Comparison of ENCODE assay signal across 7 mouse cellular contexts in genomic region chr9:72985250-72986220, GRCm38 (mm10). TPM values are rescaled to one million over a fixed set of nuclear protein-coding genes. Genes with fewer than 3 reads are reported as not detected.
DNase-seq lines count a peak whose midpoint lies in the region; ATAC-seq lines count a peak whose summit lies in the region.

Ccpg1os (minus strand) TSS chr9:72985382.
Ccpg1 (plus strand) TSS chr9:72985429.

- peak within 1 kb of the TSS; percentile 75 for H3K9ac ChIP-seq in embryonic facial prominence, embryonic 12.5 days
- H3K9ac ChIP-seq in limb, embryonic 11.5 days (ENCODE audit: low read length) = peak within 1 kb of the TSS; percentile 64
- peak within 1 kb of the TSS; percentile 84 for H3K9ac ChIP-seq in midbrain, embryonic 14.5 days (replicated peaks; ENCODE audit: low read length)

- H3K4me2 ChIP-seq in embryonic facial prominence, embryonic 12.5 days (replicated peaks) = peak within 1 kb of the TSS; percentile 86
- peak within 1 kb of the TSS; percentile 92 for H3K4me2 ChIP-seq in limb, embryonic 11.5 days (ENCODE audit: low read depth, severe bottlenecking)
- H3K4me2 ChIP-seq in midbrain, embryonic 14.5 days (ENCODE audit: low read length) = peak within 1 kb of the TSS; percentile 81

- H3K4me3 ChIP-seq in embryonic facial prominence, embryonic 12.5 days = peak within 1 kb of the TSS; percentile 87
- H3K4me3 ChIP-seq in limb, embryonic 11.5 days (ENCODE audit: low read depth, low read length) = peak within 1 kb of the TSS; percentile 87
- peak within 1 kb of the TSS; percentile 87 for H3K4me3 ChIP-seq in midbrain, embryonic 14.5 days (replicated peaks; ENCODE audit: low read depth, low read length)

- H3K27me3 ChIP-seq in embryonic facial prominence, embryonic 12.5 days = no peaks in the 10 kb centered on the region; the same call in 1 of the 2 replicates
- no peaks in the 10 kb centered on the region for H3K27me3 ChIP-seq in limb, embryonic 11.5 days (ENCODE audit: control insufficient read depth, insufficient read depth, low read length)
- H3K27me3 ChIP-seq in midbrain, embryonic 14.5 days (ENCODE audit: control insufficient read depth, insufficient read depth, low read length) = no peaks in the 10 kb centered on the region

- H3K4me1 ChIP-seq in embryonic facial prominence, embryonic 12.5 days = peaks cover 7% of the 10 kb centered on the region
- H3K4me1 ChIP-seq in limb, embryonic 11.5 days (ENCODE audit: control insufficient read depth, insufficient read depth, low read length) = 0 out of 2 replicates have a peak, but pooled peaks cover 4% of the 10 kb centered on the region
- H3K4me1 ChIP-seq in midbrain, embryonic 14.5 days (ENCODE audit: control insufficient read depth, insufficient read depth, low read length) = peaks cover 18% of the 10 kb centered on the region

- no peaks in the 10 kb centered on the region for H3K9me3 ChIP-seq in embryonic facial prominence, embryonic 12.5 days
- H3K9me3 ChIP-seq in limb, embryonic 11.5 days (ENCODE audit: control insufficient read depth, low read length) = no peaks in the 10 kb centered on the region
- no peaks in the 10 kb centered on the region for H3K9me3 ChIP-seq in midbrain, embryonic 14.5 days (ENCODE audit: control insufficient read depth, low read length)

- peak; percentile 94 for DNase-seq in adrenal gland, postnatal 25 days
- DNase-seq in heart, adult 11 months = peak; percentile 100
- peak; percentile 94 for DNase-seq in kidney, adult 18-20 months
- peak; percentile 96 for DNase-seq in limb, embryonic 11.5 days (ENCODE audit: low spot score)
- DNase-seq in midbrain, embryonic 14.5 days = peak; percentile 98
- peak; percentile 89 to 95 for DNase-seq in spleen, adult 18-20 months

- ATAC-seq in embryonic facial prominence, embryonic 12.5 days (ENCODE audit: insufficient number of reproducible peaks, insufficient read depth, low FRiP score, low TSS enrichment) = peak; percentile 99
- peak; percentile 100 for ATAC-seq in limb, embryonic 11.5 days (ENCODE audit: insufficient number of reproducible peaks, low FRiP score, low TSS enrichment, low read depth)
- peak; percentile 99 for ATAC-seq in midbrain, embryonic 14.5 days (ENCODE audit: low FRiP score, low TSS enrichment)

- H3K36me3 ChIP-seq in embryonic facial prominence, embryonic 12.5 days = no peaks in the 10 kb centered on the region
- no peaks in the 10 kb centered on the region for H3K36me3 ChIP-seq in limb, embryonic 11.5 days (ENCODE audit: control insufficient read depth, insufficient read depth, low read length)
- no peaks in the 10 kb centered on the region for H3K36me3 ChIP-seq in midbrain, embryonic 14.5 days (ENCODE audit: control insufficient read depth, insufficient read depth, low read length)

- WGBS in embryonic facial prominence, embryonic 12.5 days = under 1% methylated on average over 88 of the region's 88 CpGs
- under 1% methylated on average over 88 of the region's 88 CpGs for WGBS in limb, embryonic 11.5 days
- under 1% methylated on average over 86 of the region's 88 CpGs for WGBS in midbrain, embryonic 14.5 days

- 0 out of 2 replicates have a peak within 1 kb of the TSS, but pooled peaks have one; percentile 30 for H3K27ac ChIP-seq in embryonic facial prominence, embryonic 12.5 days
- no peak within 1 kb of the TSS for H3K27ac ChIP-seq in limb, embryonic 11.5 days (replicated peaks; ENCODE audit: low read depth, low read length)
- peak within 1 kb of the TSS; percentile 89 for H3K27ac ChIP-seq in midbrain, embryonic 14.5 days (replicated peaks; ENCODE audit: low read depth, low read length)

RNA-seq across cellular contexts. Expression of gene Ccpg1os, which starts in this region (rescaled TPM):
- 23.8 TPM in 2 replicates for total RNA-seq in adrenal gland, postnatal 25 days (2021)
- polyA plus RNA-seq in embryonic facial prominence, embryonic 12.5 days (2016; fragmentation: Nextera tagmentation; extraction: Ambion mirVana) = 13.6 and 13.8 TPM in 2 replicates
- polyA plus RNA-seq in limb, embryonic 11.5 days (2014; fragmentation: Nextera tagmentation; extraction: Ambion mirVana) = 12.3 and 14.5 TPM in 2 replicates
- polyA plus RNA-seq in midbrain, embryonic 14.5 days (2014; fragmentation: Nextera tagmentation; extraction: Ambion mirVana) = 20.8 and 25.2 TPM in 2 replicates

RNA-seq across cellular contexts. Expression of gene Ccpg1, which starts in this region (rescaled TPM):
- total RNA-seq in adrenal gland, postnatal 25 days (2021) = 145 and 166 TPM in 2 replicates
- polyA plus RNA-seq in embryonic facial prominence, embryonic 12.5 days (2016; fragmentation: Nextera tagmentation; extraction: Ambion mirVana) = 22.3 and 24.9 TPM in 2 replicates
- 14.6 and 15.8 TPM in 2 replicates for polyA plus RNA-seq in limb, embryonic 11.5 days (2014; fragmentation: Nextera tagmentation; extraction: Ambion mirVana)
- 28.4 and 44.1 TPM in 2 replicates for polyA plus RNA-seq in midbrain, embryonic 14.5 days (2014; fragmentation: Nextera tagmentation; extraction: Ambion mirVana)
